Mouse (Mus musculus) embryonic facial prominence, embryonic 15.5 days (tissue): ENCODE measurements around the gene Hmgn2. TPM values are rescaled to one million over a fixed set of nuclear protein-coding genes. Genes with fewer than 3 reads are reported as not detected.

Source experiments
- ATAC-seq: fragments of 200-750 bp; cut with Nextera tagmentation; 2 replicates; pipeline ENCODE4 v1.8.0; 2017; ENCODE audit warnings: low read depth, moderate TSS enrichment; ENCODE audit not compliant: insufficient number of reproducible peaks, low FRiP score, low TSS enrichment
- H3K27ac ChIP-seq: fragments of 300-500 bp; sonication (generic); replicated peaks from 2 replicates; pipeline ENCODE4 v1.5.1; 2015; ENCODE audit warnings: mild to moderate bottlenecking, inconsistent platforms
- H3K27me3 ChIP-seq: fragments of 300-500 bp; sonication (generic); 2 replicates; pipeline ENCODE4 v1.6.1; 2015; ENCODE audit warnings: inconsistent platforms
- H3K36me3 ChIP-seq: fragments of 300-500 bp; sonication (generic); 2 replicates; pipeline ENCODE4 v1.6.1; 2015; ENCODE audit warnings: mild to moderate bottlenecking, inconsistent platforms
- H3K4me1 ChIP-seq: fragments of 300-500 bp; sonication (generic); 2 replicates; pipeline ENCODE4 v1.6.1; 2015; ENCODE audit warnings: inconsistent platforms
- H3K4me2 ChIP-seq: fragments of 300-500 bp; sonication (generic); replicated peaks from 2 replicates; pipeline ENCODE4 v1.6.1; 2015; ENCODE audit warnings: mild to moderate bottlenecking, inconsistent platforms
- H3K4me3 ChIP-seq: fragments of 300-500 bp; sonication (generic); replicated peaks from 2 replicates; pipeline ENCODE4 v1.5.1; 2015; ENCODE audit warnings: mild to moderate bottlenecking, inconsistent platforms
- H3K9ac ChIP-seq: fragments of 300-500 bp; sonication (generic); 2 replicates; pipeline ENCODE4 v1.6.1; 2015; ENCODE audit warnings: inconsistent platforms
- H3K9me3 ChIP-seq: fragments of 300-500 bp; sonication (generic); replicated peaks from 2 replicates; pipeline ENCODE4 v1.6.1; 2016; ENCODE audit warnings: inconsistent platforms
- WGBS: fragments of 180-500 bp; shearing (Covaris S2); methylation state at CpG from one replicate; pipeline ENCODE4 v1.1.7; 2015; 5-methylcytosine and 5-hydroxymethylcytosine counted together
- polyA plus RNA-seq: library from polyadenylated mRNA; unstranded; fragments of >200 nt; fragmentation: Nextera tagmentation; extraction: Ambion mirVana; gene quantifications from 2 replicates; pipeline ENCODE4 v1.2.1, GENCODE M21; 2015

Hmgn2 gene
- polyA plus RNA-seq, 1 experiment from 2014 or later, result 1,961 TPM

GRCm38 (mm10) chr4:133970876-133971275 is 2.4 kb upstream of the Hmgn2 start:
- H3K9ac ChIP-seq, result no peak overlapping the region
- H3K27ac ChIP-seq, result no peak overlapping the region
- peaks cover 21% of the 10 kb centered on the region for H3K36me3 ChIP-seq
- no peak overlapping the region for H3K4me3 ChIP-seq
- H3K27me3 ChIP-seq, result no peaks in the 10 kb centered on the region
- no peak overlapping the region for H3K4me2 ChIP-seq
- WGBS, result 81% methylated on average over 13 of the region's 13 CpGs
- H3K4me1 ChIP-seq, result peaks cover 29% of the 10 kb centered on the region
- no peak for ATAC-seq
- no peaks in the 10 kb centered on the region for H3K9me3 ChIP-seq

GRCm38 (mm10) chr4:133970196-133970595 is 1.7 kb upstream of the Hmgn2 start:
- WGBS, result 33% methylated on average over 4 of the region's 4 CpGs
- Histone ChIP-seq H3K27me3 (no peaks in the 10 kb centered on the region), H3K9ac (no peak overlapping the region), H3K4me2 (no peak overlapping the region), H3K4me3 (no peak overlapping the region), H3K36me3 (peaks cover 26% of the 10 kb centered on the region), H3K4me1 (peaks cover 34% of the 10 kb centered on the region), H3K27ac (no peak overlapping the region), H3K9me3 (no peaks in the 10 kb centered on the region)
- ATAC-seq, result no peak

- no peak overlapping the region for H3K9ac ChIP-seq
- no peaks in the 10 kb centered on the region for H3K9me3 ChIP-seq
- H3K27ac ChIP-seq, result peak overlapping the region; percentile 100
- H3K27me3 ChIP-seq, result no peaks in the 10 kb centered on the region
- no peak for ATAC-seq
- peak overlapping the region; percentile 79 for H3K4me3 ChIP-seq
- peaks cover 29% of the 10 kb centered on the region for H3K36me3 ChIP-seq
- 37% methylated on average over 8 of the region's 8 CpGs for WGBS
- peaks cover 37% of the 10 kb centered on the region for H3K4me1 ChIP-seq
- peak overlapping the region; percentile 98 for H3K4me2 ChIP-seq
Observed at GRCm38 (mm10) chr4:133969114-133969770, 792 bp upstream of the Hmgn2 start.

GRCm38 (mm10) chr4:133967866-133968149 is 642 bp downstream of the Hmgn2 start:
- Histone ChIP-seq H3K4me1 (peaks cover 38% of the 10 kb centered on the region), H3K27ac (peak overlapping the region; percentile 100), H3K9me3 (no peaks in the 10 kb centered on the region), H3K36me3 (peaks cover 44% of the 10 kb centered on the region), H3K27me3 (no peaks in the 10 kb centered on the region), H3K4me2 (peak overlapping the region; percentile 98), H3K9ac (peak overlapping the region; percentile 86), H3K4me3 (peak overlapping the region; percentile 79)
- peak; percentile 91 for ATAC-seq
- WGBS, result under 1% methylated on average over 29 of the region's 29 CpGs

- H3K9me3 ChIP-seq, result no peaks in the 10 kb centered on the region
- no peaks in the 10 kb centered on the region for H3K27me3 ChIP-seq
- H3K36me3 ChIP-seq, result peaks cover 48% of the 10 kb centered on the region
- peak; percentile 85 for ATAC-seq
- peak overlapping the region; percentile 98 for H3K4me2 ChIP-seq
- peak overlapping the region; percentile 79 for H3K4me3 ChIP-seq
- peak overlapping the region; percentile 86 for H3K9ac ChIP-seq
- peak overlapping the region; percentile 100 for H3K27ac ChIP-seq
- H3K4me1 ChIP-seq, result peaks cover 38% of the 10 kb centered on the region
- under 1% methylated on average over 89 of the region's 101 CpGs for WGBS
Observed at GRCm38 (mm10) chr4:133967138-133967865, 1.1 kb downstream of the Hmgn2 start.

GRCm38 (mm10) chr4:133966271-133966940 is 2.0 kb downstream of the Hmgn2 start:
- Histone ChIP-seq H3K27ac (peak overlapping the region; percentile 100), H3K4me3 (peak overlapping the region; percentile 79), H3K27me3 (no peaks in the 10 kb centered on the region), H3K9me3 (no peaks in the 10 kb centered on the region), H3K9ac (peak overlapping the region; percentile 86), H3K4me2 (peak overlapping the region; percentile 98), H3K4me1 (peaks cover 38% of the 10 kb centered on the region), H3K36me3 (peaks cover 41% of the 10 kb centered on the region)
- WGBS, result 41% methylated on average over 12 of the region's 12 CpGs
- no peak for ATAC-seq

- Histone ChIP-seq H3K9me3 (no peaks in the 10 kb centered on the region), H3K27ac (no peak overlapping the region), H3K27me3 (no peaks in the 10 kb centered on the region), H3K4me3 (no peak overlapping the region), H3K4me1 (peaks cover 17% of the 10 kb centered on the region), H3K36me3 (peaks cover 35% of the 10 kb centered on the region), H3K4me2 (no peak overlapping the region), H3K9ac (no peak overlapping the region)
- 90% methylated on average over 7 of the region's 7 CpGs for WGBS
- ATAC-seq, result no peak
Observed at GRCm38 (mm10) chr4:133962566-133962965, 5.9 kb downstream of the Hmgn2 start.

GRCm38 (mm10) chr4:133958884-133959283 is 9.6 kb downstream of the Hmgn2 start:
- Histone ChIP-seq H3K9me3 (no peaks in the 10 kb centered on the region), H3K4me3 (no peak overlapping the region), H3K4me2 (no peak overlapping the region), H3K27ac (no peak overlapping the region), H3K27me3 (no peaks in the 10 kb centered on the region), H3K4me1 (no peaks in the 10 kb centered on the region), H3K36me3 (peaks cover 15% of the 10 kb centered on the region), H3K9ac (no peak overlapping the region)
- ATAC-seq, result no peak
- WGBS, result 90% methylated on average over 1 of the region's 1 CpGs

- Histone ChIP-seq H3K4me3 (no peak overlapping the region), H3K27me3 (no peaks in the 10 kb centered on the region), H3K4me2 (no peak overlapping the region), H3K4me1 (no peaks in the 10 kb centered on the region), H3K27ac (no peak overlapping the region), H3K36me3 (no peaks in the 10 kb centered on the region), H3K9ac (no peak overlapping the region), H3K9me3 (no peaks in the 10 kb centered on the region)
- no peak for ATAC-seq
- 76% methylated on average over 4 of the region's 4 CpGs for WGBS
Observed at GRCm38 (mm10) chr4:133956358-133956757, 12.1 kb downstream of the Hmgn2 start.

- Histone ChIP-seq H3K4me1 (no peaks in the 10 kb centered on the region), H3K4me2 (no peak overlapping the region), H3K27ac (no peak overlapping the region), H3K4me3 (no peak overlapping the region), H3K9me3 (no peaks in the 10 kb centered on the region; the same call in 1 of the 2 replicates), H3K27me3 (no peaks in the 10 kb centered on the region), H3K9ac (no peak overlapping the region), H3K36me3 (no peaks in the 10 kb centered on the region)
- no peak for ATAC-seq
- 38% methylated on average over 4 of the region's 4 CpGs for WGBS
Observed at GRCm38 (mm10) chr4:133946736-133947135, 21.7 kb downstream of the Hmgn2 start.

GRCm38 (mm10) chr4:133943791-133944190 is 24.7 kb downstream of the Hmgn2 start:
- H3K27me3 ChIP-seq, result no peaks in the 10 kb centered on the region
- WGBS, result 77% methylated on average over 3 of the region's 3 CpGs
- no peak overlapping the region for H3K9ac ChIP-seq
- no peak for ATAC-seq
- no peaks in the 10 kb centered on the region for H3K4me1 ChIP-seq
- H3K4me2 ChIP-seq, result no peak overlapping the region
- H3K4me3 ChIP-seq, result no peak overlapping the region
- no peaks in the 10 kb centered on the region; the same call in 1 of the 2 replicates for H3K9me3 ChIP-seq
- H3K36me3 ChIP-seq, result no peaks in the 10 kb centered on the region
- H3K27ac ChIP-seq, result no peak overlapping the region
